Mouse (Mus musculus): ENCODE measurements around the gene Tmprss11f.

DNA sequence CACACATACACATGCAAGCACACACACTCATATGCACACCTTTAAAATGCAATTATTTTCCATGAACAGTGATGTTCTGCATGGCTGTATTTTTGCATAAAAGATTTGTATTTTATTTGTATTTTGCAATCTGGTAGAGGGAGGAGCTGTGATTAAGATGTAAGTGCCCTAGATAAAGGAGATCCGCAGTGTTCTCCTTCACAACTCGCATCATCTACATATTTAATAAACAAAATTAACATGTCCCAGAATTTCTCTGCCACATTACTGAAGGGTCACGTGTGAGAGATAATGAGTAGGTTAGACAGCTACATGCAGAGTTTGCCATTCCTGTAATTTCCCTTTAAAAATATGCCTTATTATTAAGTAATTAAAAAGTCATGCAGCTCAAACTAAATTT lies 46.3 kb downstream of the Tmprss11f start:
- TF ChIP-seq CTCF (IDR thresholded peaks at IDR 0.05 in 2 of 3, conservative IDR thresholded peaks at IDR 0.05 in 1 of 3; ENCODE audit: control insufficient read depth in 1 of 3, insufficient read depth in 1 of 3, low read depth in 2 of 3, low read length in 3 of 3, poor library complexity in 1 of 3, severe bottlenecking in 1 of 3) = no peak
- TF ChIP-seq ZC3H11A (IDR thresholded peaks at IDR 0.05; ENCODE audit: low read depth, low read length) = no peak
- no peak for TF ChIP-seq MAZ (IDR thresholded peaks at IDR 0.05; ENCODE audit: low read depth, low read length)
- TF ChIP-seq EP300 (IDR thresholded peaks at IDR 0.05; ENCODE audit: low read depth in 1 of 2, low read length in 2 of 2) = no peak
- no peak for TF ChIP-seq MYC (IDR thresholded peaks at IDR 0.05; ENCODE audit: low read depth, low read length)
- no peak for TF ChIP-seq E2F4 (IDR thresholded peaks at IDR 0.05; ENCODE audit: borderline replicate concordance, low read depth, low read length)
- no peak for TF ChIP-seq ZNF384 (IDR thresholded peaks at IDR 0.05; ENCODE audit: low read depth, low read length)
- TF ChIP-seq TCF12 (IDR thresholded peaks at IDR 0.05; ENCODE audit: low read depth, low read length) = no peak
- no peak for TF ChIP-seq UBTF (IDR thresholded peaks at IDR 0.05; ENCODE audit: borderline replicate concordance, insufficient read depth, low read depth, low read length)
- TF ChIP-seq CHD2 (IDR thresholded peaks at IDR 0.05; ENCODE audit: low read length) = no peak
- no peak for TF ChIP-seq MAX (IDR thresholded peaks at IDR 0.05; ENCODE audit: low read length)
- TF ChIP-seq POLR2A (IDR thresholded peaks at IDR 0.05; ENCODE audit: control insufficient read depth in 1 of 2, insufficient read depth in 1 of 2, low read depth in 1 of 2, low read length in 2 of 2, poor library complexity in 1 of 2) = no peak
- no peak for TF ChIP-seq ZMIZ1 (IDR thresholded peaks at IDR 0.05; ENCODE audit: low read depth, low read length)

All from MEL (cell line).